Mouse (Mus musculus) heart, adult 2 months (tissue): ENCODE data around the gene Rnf135.

ENCODE experiments used
- CTCF ChIP-seq: fragments of 200-600 bp; IDR thresholded peaks from 2 replicates; pipeline ENCODE4 v1.8.1; 2022; ENCODE audit warnings: antibody characterized with exemption, mild to moderate bottlenecking, moderate library complexity
- EP300 ChIP-seq: fragments of 200-500 bp; IDR thresholded peaks from 2 replicates; pipeline ENCODE4 v1.6.1; 2011; ENCODE audit warnings: low read depth, low read length, control low read depth; ENCODE audit not compliant: insufficient read depth
- POLR2A ChIP-seq: fragments of 200-500 bp; IDR thresholded peaks from 2 replicates; pipeline ENCODE4 v1.6.1; 2011; ENCODE audit warnings: mild to moderate bottlenecking, low read depth, low read length, control low read depth; ENCODE audit not compliant: insufficient read depth

DNA sequence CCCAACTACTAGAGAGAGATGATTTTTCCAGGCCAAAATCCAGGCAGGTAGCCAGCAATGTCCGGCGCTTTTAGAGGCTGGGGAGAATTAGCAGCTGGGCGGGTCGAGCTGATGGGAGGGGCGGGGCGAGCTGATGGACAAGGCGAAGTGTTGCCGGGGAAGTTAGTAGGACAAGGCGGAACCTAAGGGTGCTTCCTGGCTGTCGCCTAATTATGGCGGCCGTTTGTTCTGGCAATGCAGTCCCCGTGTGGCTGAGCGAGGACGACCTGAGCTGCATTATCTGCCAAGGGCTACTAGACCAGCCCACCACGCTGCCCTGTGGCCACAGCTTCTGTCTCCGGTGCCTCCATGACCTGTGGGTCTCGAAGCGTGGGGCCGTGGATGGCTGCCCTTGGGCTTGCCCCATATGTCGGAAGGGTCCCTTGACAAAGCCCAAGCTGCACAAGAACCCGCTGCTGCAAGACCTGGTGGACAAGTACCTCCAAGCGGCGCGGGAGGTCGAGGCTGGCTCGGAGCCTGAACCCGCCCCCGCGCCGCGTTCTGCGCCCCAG, at the start of gene Rnf135:
- no peak for TF ChIP-seq CTCF
- peak; percentile 96 for TF ChIP-seq POLR2A
- TF ChIP-seq EP300 = peak; percentile 90; the same call in 1 of the 2 replicates
